Mouse (Mus musculus): Measurements from ENCODE around the gene Itsn1.

Itsn1 gene

GRCm38 (mm10) chr16:91730446-91730845, 1.4 kb downstream of the Itsn1 start:
- no peak for DNase-seq (ENCODE audit: low read depth, low spot score)

GRCm38 (mm10) chr16:91732816-91733215, 3.7 kb downstream of the Itsn1 start:
- DNase-seq (ENCODE audit: low read depth, low spot score) = no peak

- no peak for DNase-seq (ENCODE audit: low read depth, low spot score)
Observed at GRCm38 (mm10) chr16:91734771-91735170, 5.7 kb downstream of the Itsn1 start.

GRCm38 (mm10) chr16:91736046-91736816, 7.2 kb downstream of the Itsn1 start:
- DNase-seq (ENCODE audit: low read depth, low spot score) = no peak

GRCm38 (mm10) chr16:91738505-91738904, 9.4 kb downstream of the Itsn1 start:
- no peak for DNase-seq (ENCODE audit: low read depth, low spot score)

GRCm38 (mm10) chr16:91740184-91740917, 11.3 kb downstream of the Itsn1 start:
- no peak for DNase-seq (ENCODE audit: low read depth, low spot score)

- DNase-seq (ENCODE audit: low read depth, low spot score) = no peak
Observed at GRCm38 (mm10) chr16:91740918-91741255, 11.8 kb downstream of the Itsn1 start.

- no peak for DNase-seq (ENCODE audit: low read depth, low spot score)
Observed at GRCm38 (mm10) chr16:91743055-91743454, 14.0 kb downstream of the Itsn1 start.

- no peak for DNase-seq (ENCODE audit: low read depth, low spot score)
Observed at GRCm38 (mm10) chr16:91746101-91746950, 17.2 kb downstream of the Itsn1 start.

GRCm38 (mm10) chr16:91747567-91747966, 18.5 kb downstream of the Itsn1 start:
- no peak for DNase-seq (ENCODE audit: low read depth, low spot score)

- DNase-seq (ENCODE audit: low read depth, low spot score) = no peak
Observed at GRCm38 (mm10) chr16:91751644-91752385, 22.7 kb downstream of the Itsn1 start.

GRCm38 (mm10) chr16:91753611-91754010, 24.5 kb downstream of the Itsn1 start:
- DNase-seq (ENCODE audit: low read depth, low spot score) = no peak

- DNase-seq (ENCODE audit: low read depth, low spot score) = no peak
Observed at GRCm38 (mm10) chr16:91754957-91755356, 25.9 kb downstream of the Itsn1 start.

- no peak for DNase-seq (ENCODE audit: low read depth, low spot score)
Observed at GRCm38 (mm10) chr16:91761202-91761601, 32.1 kb downstream of the Itsn1 start.

- DNase-seq (ENCODE audit: low read depth, low spot score) = no peak
Observed at GRCm38 (mm10) chr16:91761761-91762160, 32.7 kb downstream of the Itsn1 start.

- DNase-seq (ENCODE audit: low read depth, low spot score) = no peak
Observed at GRCm38 (mm10) chr16:91762476-91762875, 33.4 kb downstream of the Itsn1 start.

GRCm38 (mm10) chr16:91763975-91764374, 34.9 kb downstream of the Itsn1 start:
- no peak for DNase-seq (ENCODE audit: low read depth, low spot score)

- DNase-seq (ENCODE audit: low read depth, low spot score) = no peak
Observed at GRCm38 (mm10) chr16:91764414-91764813, 35.3 kb downstream of the Itsn1 start.

- DNase-seq (ENCODE audit: low read depth, low spot score) = no peak
Observed at GRCm38 (mm10) chr16:91765121-91765815, 36.2 kb downstream of the Itsn1 start.

- no peak for DNase-seq (ENCODE audit: low read depth, low spot score)
Observed at GRCm38 (mm10) chr16:91765816-91766210, 36.7 kb downstream of the Itsn1 start.

- no peak for DNase-seq (ENCODE audit: low read depth, low spot score)
Observed at GRCm38 (mm10) chr16:91767165-91767701, 38.2 kb downstream of the Itsn1 start.
